Mouse (Mus musculus): ENCODE measurements around the gene Rhox10. TPM values are rescaled to one million over a fixed set of nuclear protein-coding genes. Genes with fewer than 3 reads are reported as not detected.

The Rhox10 gene
- polyA plus RNA-seq, 1 experiment from 2014 or later, result not detected

Other genes starting within 250 kb of the Rhox10 start
- not detected in 2 replicates for gene Rhox6, start 239.6 kb upstream of the Rhox10 start, polyA plus RNA-seq (2014; fragmentation: Nextera tagmentation; extraction: Ambion mirVana)
- gene Rhox7a, start 234.8 kb upstream of the Rhox10 start, polyA plus RNA-seq (2014; fragmentation: Nextera tagmentation; extraction: Ambion mirVana), result not detected in 2 replicates
- not detected in 2 replicates for gene Rhox8, start 187.5 kb upstream of the Rhox10 start, polyA plus RNA-seq (2014; fragmentation: Nextera tagmentation; extraction: Ambion mirVana)
- gene Rhox7b, start 169.2 kb upstream of the Rhox10 start, polyA plus RNA-seq (2014; fragmentation: Nextera tagmentation; extraction: Ambion mirVana), result not detected in 2 replicates
- gene Rhox9, start 164.7 kb upstream of the Rhox10 start, polyA plus RNA-seq (2014; fragmentation: Nextera tagmentation; extraction: Ambion mirVana), result not detected in 2 replicates
- gene Btg1-ps1, start 47.7 kb upstream of the Rhox10 start, polyA plus RNA-seq (2014; fragmentation: Nextera tagmentation; extraction: Ambion mirVana), result not detected in 2 replicates
- gene Btg1-ps2, start 23.4 kb upstream of the Rhox10 start, polyA plus RNA-seq (2014; fragmentation: Nextera tagmentation; extraction: Ambion mirVana), result not detected in 2 replicates
- not detected in 2 replicates for gene Rhox11, start 18.7 kb downstream of the Rhox10 start, polyA plus RNA-seq (2014; fragmentation: Nextera tagmentation; extraction: Ambion mirVana)
- gene Rhox12, start 44.4 kb downstream of the Rhox10 start, polyA plus RNA-seq (2014; fragmentation: Nextera tagmentation; extraction: Ambion mirVana), result not detected in 2 replicates
- not detected in 2 replicates for gene Rhox13, start 54.7 kb downstream of the Rhox10 start, polyA plus RNA-seq (2014; fragmentation: Nextera tagmentation; extraction: Ambion mirVana)
- gene Zbtb33, start 123.3 kb downstream of the Rhox10 start, polyA plus RNA-seq (2014; fragmentation: Nextera tagmentation; extraction: Ambion mirVana), result 6.6 and 7.7 TPM in 2 replicates
- 46.9 and 50.0 TPM in 2 replicates for gene Tmem255a, start 186.0 kb downstream of the Rhox10 start, polyA plus RNA-seq (2014; fragmentation: Nextera tagmentation; extraction: Ambion mirVana)
- not detected in 2 replicates for gene Atp1b4, start 249.7 kb downstream of the Rhox10 start, polyA plus RNA-seq (2014; fragmentation: Nextera tagmentation; extraction: Ambion mirVana)